Mouse (Mus musculus) cortical plate, adult 2 months (tissue): ENCODE measurements at regions not wholly inside any gene's neighbourhood (a gene's known extent, or its start where the extent isn't known, plus 50 kb on each side); places are given as distances from the start of the nearest gene placed in this dataset.

Source experiments
- CTCF ChIP-seq: fragments of 200-500 bp; IDR thresholded peaks from 2 replicates; pipeline ENCODE4 v1.5.1; 2011; ENCODE audit warnings: mild to moderate bottlenecking, control low read depth, low read length; ENCODE audit not compliant: insufficient read depth; ENCODE audit errors: extremely low read depth
- POLR2A ChIP-seq: fragments of 200-500 bp; IDR thresholded peaks from 2 replicates; pipeline ENCODE4 v1.6.1; 2011; ENCODE audit warnings: mild to moderate bottlenecking, low read length, control low read depth; ENCODE audit not compliant: insufficient read depth; ENCODE audit errors: extremely low read depth

GRCm38 (mm10) chr16:65725559-65726269 is 89.3 kb upstream of the Vgll3 start:
- no peak for TF ChIP-seq POLR2A
- TF ChIP-seq CTCF: no peak
